Mouse (Mus musculus) ZHBTc4 (cell line): ENCODE results near the gene Eif3l.

ENCODE experiments used
- DNase-seq: peaks from one replicate; pipeline ENCODE4 v3.0.0-alpha.2; 2011; ENCODE audit warnings: low read depth, low spot score

Gene Eif3l

GRCm38 (mm10) chr15:79123751-79124150 is 48.8 kb downstream of the Eif3l start:
- no peak for DNase-seq

DNA sequence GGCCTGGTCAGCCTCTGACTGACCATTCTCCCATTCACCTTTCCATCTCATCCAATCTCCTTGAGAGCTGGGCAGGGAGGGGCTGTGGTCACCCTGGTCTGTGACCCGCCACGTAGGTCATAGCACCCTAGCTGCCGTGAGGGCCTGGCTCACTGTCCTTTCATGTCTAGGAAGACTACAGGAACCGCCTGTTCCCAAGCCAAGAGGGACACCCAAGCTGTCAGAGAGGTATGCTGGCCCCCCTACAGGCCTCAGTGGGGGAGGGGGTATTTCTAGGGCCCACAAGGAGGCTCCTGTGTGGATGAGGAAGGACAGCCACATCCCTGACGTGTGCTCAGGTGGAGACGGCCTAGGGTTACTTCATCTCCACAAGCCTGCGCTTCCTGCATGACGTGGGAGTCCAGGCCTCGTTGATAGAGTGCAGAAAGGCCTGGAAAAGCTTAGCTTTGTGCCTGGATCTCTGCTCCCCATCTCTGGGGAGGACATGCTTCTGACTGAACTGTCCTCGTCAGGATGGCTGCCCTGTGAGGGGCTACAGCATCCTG is 49.4 kb downstream of the Eif3l start:
- DNase-seq = no peak

DNA sequence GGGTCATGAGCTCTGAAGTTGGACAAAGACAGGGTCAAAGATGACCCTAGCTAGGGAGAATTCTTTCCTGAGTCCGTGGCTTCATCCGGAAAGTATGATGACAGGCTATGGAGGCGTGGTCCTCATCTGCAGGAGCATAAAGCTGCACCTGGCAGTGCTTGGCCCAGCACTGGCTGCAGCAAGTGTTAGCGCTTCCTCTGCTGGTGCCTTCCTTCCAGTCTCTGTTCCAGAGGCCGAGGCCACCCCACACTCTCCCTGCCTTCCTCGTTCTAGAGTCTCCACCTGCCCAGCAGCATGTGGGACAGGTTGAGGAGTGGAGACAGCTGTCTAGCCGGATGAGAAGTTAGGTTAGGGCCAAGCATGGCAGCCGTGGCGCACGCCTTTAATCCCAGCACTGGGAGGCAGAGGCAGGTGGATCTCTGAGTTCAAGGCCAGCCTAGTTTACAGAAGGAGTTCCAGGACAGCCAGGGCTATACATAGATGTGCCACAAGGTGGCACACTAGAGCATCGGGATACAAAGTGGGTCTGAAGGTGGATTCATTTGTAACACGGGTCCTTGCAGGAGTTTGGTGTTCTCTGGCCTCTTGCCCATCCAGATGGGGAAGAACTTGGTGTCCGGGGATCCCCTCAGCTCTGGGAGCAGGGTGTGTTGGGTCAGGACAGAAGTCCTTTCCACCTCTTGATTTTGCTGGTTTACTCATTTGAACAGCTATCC is 51.4 kb downstream of the Eif3l start:
- peak; percentile 94 for DNase-seq

GRCm38 (mm10) chr15:79127101-79127500 is 52.1 kb downstream of the Eif3l start:
- DNase-seq = no peak

DNA sequence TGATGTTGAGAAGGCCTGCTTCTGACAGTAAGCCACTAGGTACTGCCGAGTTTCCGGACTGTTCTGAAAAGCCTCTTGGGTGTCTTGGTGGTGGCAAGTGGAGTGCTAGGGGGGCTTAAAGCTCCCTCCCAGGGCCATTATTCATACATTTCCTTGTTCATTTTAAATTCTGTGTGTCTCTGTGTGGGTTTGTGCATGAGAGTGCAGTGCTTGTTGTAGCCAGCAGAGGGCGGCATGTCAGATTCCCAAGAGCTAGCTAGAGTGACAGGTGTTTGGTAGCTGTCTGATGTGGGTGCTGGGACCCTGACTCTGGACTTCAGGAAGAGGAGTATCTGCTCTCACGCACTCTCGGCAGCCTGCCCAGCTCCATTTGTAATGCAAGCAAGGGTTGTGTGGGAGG is 53.2 kb downstream of the Eif3l start:
- DNase-seq = peak; percentile 84

- no peak for DNase-seq
These were observed 54.3 kb downstream of the Eif3l start for GRCm38 (mm10) chr15:79129311-79129710.

DNA sequence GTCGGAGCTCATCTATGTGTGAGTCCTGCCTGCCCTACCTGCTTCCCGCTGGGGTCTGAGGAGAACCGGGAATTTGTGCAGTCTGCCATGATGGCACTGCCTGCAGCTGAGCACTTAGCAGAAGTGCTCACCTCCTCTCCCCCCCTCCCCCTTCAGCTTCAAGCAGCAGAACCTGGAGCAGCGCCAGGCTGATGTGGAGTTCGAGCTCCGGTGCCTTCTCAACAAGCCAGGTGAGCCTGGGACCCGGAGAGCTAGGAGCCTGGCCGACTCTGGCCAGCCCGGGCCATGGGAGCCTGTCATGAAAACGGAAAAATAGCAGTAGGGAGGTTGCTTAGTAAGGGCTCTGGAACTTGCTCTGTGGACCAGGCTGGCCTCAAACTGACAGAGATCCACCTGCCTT is 55.8 kb downstream of the Eif3l start:
- DNase-seq = no peak

GRCm38 (mm10) chr15:79131442-79131841 is 56.5 kb downstream of the Eif3l start:
- DNase-seq = peak; percentile 65

GRCm38 (mm10) chr15:79133191-79133661 is 58.2 kb downstream of the Eif3l start:
- no peak for DNase-seq

DNA sequence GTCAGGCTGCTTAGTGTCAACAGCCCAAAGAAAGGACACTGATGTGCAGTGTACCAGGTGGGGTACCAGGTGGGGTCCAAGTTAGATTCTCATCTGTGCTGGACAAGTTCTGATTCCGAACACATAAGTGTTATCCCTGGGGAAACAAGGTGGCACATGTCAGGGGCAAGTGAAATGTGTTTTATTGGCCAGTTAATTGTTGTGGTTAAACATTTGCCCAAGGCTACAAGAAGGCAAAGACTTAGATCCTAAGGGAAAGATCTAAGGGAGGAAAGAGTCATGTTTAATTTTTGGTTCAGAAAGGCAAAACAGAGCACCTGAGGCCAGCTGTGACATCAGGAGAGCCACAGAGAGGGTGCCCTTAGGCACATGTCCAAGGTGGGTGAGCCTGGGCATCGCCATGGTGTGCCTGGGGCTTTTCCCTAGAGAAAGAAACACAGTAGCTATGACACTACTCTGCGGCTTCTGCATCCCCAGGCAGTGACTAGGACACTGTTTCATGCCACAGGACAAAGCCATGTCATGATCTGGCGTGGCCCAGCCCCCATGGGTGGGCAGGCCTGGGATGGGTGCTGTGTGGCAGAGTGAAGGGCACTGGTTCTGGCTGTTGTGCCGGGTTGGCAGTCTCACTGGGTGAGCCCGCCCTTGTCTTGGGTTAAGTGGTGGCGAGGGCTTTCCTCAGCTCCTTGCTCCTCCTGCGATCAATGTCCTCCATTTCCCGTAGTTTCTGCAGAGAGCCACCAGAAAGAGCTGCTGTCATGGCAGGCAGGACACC is 59.7 kb downstream of the Eif3l start:
- no peak for DNase-seq

GRCm38 (mm10) chr15:79135332-79135731 is 60.4 kb downstream of the Eif3l start:
- no peak for DNase-seq

DNA sequence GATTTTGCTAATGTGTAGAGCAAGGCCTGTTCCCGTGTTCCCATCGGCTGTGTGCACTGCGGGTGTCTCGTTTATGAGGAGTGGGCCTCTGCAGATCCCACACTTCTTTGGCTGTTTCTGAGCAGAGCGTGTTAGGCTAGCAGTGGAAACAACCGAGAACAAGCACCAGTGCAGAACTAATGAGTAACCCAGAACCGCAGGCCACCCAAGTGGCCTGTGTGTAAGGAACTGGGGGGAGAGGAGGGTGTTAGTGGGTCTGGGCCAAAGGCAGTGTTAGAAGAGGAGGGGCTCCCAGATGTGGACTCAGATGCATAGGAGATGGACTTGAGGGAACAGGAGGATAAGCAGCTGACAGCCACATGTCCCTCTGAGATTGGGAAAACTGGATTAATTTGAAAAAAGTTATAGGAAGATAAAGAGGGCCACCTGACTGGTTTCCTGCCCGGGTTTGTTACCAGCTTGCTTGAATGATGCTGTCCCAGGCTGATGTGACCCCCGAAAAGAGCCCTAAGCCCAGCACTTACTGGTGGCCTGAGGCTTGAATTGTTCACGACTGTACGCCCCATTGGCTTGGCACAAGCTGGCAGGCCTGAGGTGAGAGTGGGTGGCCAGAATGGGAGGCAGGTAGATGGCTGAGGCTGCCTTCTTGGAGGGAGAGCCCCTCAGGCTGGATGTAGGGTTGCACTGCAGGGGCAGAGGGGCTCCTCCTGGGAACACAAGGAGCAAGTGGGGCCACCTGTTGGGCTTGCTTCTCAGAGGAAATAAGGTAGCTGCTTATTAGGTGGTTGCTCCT is 61.0 kb downstream of the Eif3l start:
- DNase-seq = no peak

DNA sequence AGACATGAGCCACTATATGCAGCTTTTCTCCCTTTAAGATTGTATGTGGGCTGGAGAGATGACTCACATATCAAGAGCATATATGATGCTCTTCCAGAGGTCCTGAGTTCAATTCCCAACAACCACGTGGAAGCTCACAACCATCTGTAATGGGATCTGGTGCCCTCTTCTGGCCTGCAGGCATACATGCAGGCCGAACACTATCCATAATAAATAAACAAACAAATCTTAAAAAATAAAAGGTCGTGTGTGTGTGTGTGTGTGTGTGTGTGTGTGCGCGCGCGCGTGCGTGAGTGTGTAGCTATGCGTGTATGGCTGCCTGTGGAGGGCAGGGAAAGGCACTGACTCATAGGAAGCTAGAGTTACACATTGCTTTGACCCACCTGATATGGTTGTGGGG is 64.7 kb downstream of the Eif3l start:
- peak; percentile 59 for DNase-seq

DNA sequence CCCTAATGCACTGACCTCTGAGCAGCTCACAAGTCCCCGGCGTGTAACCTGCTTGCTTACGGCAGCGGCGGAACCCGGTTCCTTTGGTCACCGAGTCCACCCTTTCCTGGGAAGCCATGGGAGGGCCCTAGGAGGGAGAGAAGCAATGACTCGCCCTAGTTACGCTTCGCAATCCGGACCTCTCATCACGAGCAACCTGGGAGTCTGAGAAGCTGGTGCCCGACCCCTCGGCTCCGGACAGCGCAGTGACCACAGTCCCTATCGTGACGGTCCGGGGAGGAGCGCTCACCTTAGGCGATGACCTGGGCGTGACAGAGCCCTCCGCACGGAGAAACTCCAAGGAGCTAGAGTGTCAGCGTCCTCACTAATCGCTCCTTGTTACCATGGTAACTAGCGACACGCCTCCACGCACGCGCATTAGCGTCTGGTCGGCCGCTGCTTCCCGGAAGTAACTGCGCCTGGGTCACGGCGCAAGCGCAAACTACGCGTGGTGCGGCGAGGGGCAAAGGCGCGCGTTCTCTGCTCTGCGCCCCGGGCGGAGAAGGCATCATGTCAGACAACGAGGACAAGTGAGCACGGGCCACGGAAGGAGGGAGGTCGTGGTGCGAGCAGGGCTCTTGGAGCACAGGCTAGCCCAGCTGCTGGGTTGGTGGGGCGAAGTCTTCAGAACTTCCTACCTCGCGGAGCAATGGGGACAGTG is 66.0 kb downstream of the Eif3l start, which contains the start of the genes Polr2f and 1700088E04Rik:
Gene Polr2f, plus strand, starts transcription at position 144 of the 700 bp plus-strand sequence.
Gene 1700088E04Rik, minus strand, starts transcription at position 388 of the 700 bp plus-strand sequence.
- peak; percentile 98 for DNase-seq

DNA sequence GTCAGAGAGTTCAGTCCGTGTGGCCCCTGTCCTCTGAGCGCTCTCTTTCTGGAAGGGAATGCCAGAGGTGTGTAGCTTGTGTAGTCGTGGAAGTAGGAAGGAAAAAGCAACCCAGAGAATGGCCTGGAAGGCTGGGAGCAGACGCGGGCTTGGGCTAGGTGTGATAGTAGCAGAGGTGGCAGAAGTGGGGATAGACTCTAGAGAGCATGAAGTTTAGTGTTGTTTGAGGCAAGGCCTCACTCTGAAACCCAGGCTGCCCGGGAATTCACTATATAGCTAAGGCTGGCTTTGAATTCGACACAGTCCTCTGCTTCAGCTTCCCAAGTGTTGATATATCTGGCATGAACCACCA is 66.6 kb downstream of the Eif3l start:
- DNase-seq = no peak

DNA sequence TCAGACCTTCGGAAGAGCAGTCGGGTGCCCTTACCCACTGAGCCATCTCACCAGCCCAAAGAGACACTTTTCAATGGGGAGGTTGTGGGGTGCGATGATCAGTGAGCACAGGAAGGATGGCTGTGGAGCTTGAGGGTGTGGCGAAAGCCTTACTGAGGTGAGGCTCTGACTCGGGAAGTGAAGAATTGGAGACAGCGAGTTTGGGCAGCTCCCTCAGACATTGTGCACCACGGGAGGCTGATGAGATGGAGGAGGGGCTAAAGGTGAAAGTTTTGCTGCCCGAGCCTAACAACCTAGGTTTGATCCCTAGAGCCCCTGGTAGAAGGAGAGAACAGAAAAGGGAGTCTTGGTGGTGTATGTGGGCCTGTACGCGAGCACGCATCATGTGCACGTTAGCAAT is 68.3 kb downstream of the Eif3l start:
- DNase-seq = peak; percentile 79
